In the genomic region with DNA sequence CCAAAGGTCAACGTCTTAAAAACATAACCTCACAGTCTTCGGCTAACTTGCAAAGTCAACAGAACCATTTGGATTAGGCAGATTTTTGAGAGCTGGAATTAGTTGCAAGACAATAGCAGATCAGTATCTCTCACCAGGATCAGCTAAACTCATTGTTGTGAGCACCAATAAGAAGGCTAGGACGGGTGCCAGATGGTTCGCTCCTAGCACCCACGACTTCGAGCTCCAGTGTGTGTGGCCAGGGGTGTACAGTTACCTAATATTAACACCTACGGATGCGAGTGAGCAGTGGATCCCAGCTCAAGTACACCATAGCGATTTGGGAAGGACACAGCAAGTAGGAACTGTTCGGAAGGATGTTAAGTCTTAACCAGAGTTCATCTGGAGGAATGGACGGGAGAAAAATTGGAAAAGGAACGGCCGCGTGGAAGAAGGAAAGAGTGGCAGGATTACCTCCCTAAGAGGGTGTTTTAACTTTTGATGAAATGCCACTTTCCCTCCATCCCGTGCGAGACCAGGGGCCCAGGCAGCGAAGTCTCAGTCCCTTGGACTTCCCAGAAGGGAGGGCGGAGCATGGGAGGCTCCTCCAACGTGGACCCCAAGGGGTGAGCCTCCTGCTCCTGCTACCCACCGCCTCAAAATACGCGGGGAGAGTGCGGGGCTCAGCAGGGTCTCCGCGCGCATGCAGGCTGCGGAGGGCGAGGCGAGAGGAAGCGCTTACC, we compare ENCODE assay signal across 8 mouse cellular contexts. TPM values are rescaled to one million over a fixed set of nuclear protein-coding genes. Genes with fewer than 3 reads are reported as not detected.
A peak's percentile ranks its signal among the peaks of the same experiment; 100 is the strongest.
DNase-seq lines count a peak whose midpoint lies in the region; ATAC-seq and TF ChIP-seq lines count a peak whose summit lies in the region.

No protein-coding gene starts in this region.

- H3K4me2 ChIP-seq in heart, embryonic 12.5 days: peak overlapping the region; percentile 92
- H3K4me2 ChIP-seq in kidney, embryonic 16.5 days (replicated peaks; ENCODE audit: low read depth, low read length): peak overlapping the region; percentile 97

- no peaks in the 10 kb centered on the region for H3K9me3 ChIP-seq in heart, embryonic 12.5 days (replicated peaks)
- no peaks in the 10 kb centered on the region for H3K9me3 ChIP-seq in kidney, embryonic 16.5 days (ENCODE audit: low read length)

- no peak for TF ChIP-seq POLR2A in liver, adult 2 months (IDR thresholded peaks at IDR 0.05; ENCODE audit: extremely low read depth, insufficient read depth, low read length)

- no peaks in the 10 kb centered on the region for H3K27me3 ChIP-seq in liver, adult 2 months (ENCODE audit: control insufficient read depth, insufficient read depth, low read length)
- no peaks in the 10 kb centered on the region for H3K27me3 ChIP-seq in heart, embryonic 12.5 days (replicated peaks)
- H3K27me3 ChIP-seq in kidney, embryonic 16.5 days (ENCODE audit: insufficient read depth, low read length): no peaks in the 10 kb centered on the region

- WGBS in liver, adult 2 months: under 1% methylated on average over 30 of the region's 30 CpGs
- WGBS in heart, embryonic 12.5 days: 7% methylated on average over 30 of the region's 30 CpGs
- 3% methylated on average over 30 of the region's 30 CpGs for WGBS in kidney, embryonic 16.5 days

- peaks cover 29% of the 10 kb centered on the region; the same call in 1 of the 2 replicates for H3K79me2 ChIP-seq in liver, adult 2 months (ENCODE audit: control insufficient read depth, insufficient read depth, low read length)

- H3K4me1 ChIP-seq in liver, adult 2 months (ENCODE audit: control insufficient read depth, insufficient read depth, low read length): peaks cover 18% of the 10 kb centered on the region
- H3K4me1 ChIP-seq in heart, embryonic 12.5 days (replicated peaks): peaks cover 17% of the 10 kb centered on the region
- peaks cover 10% of the 10 kb centered on the region for H3K4me1 ChIP-seq in kidney, embryonic 16.5 days (ENCODE audit: insufficient read depth, low read length)

- peak overlapping the region; percentile 75 for H3K4me3 ChIP-seq in liver, adult 2 months (ENCODE audit: insufficient read depth, low read depth, low read length)
- H3K4me3 ChIP-seq in heart, embryonic 12.5 days: peak overlapping the region; percentile 77
- peak overlapping the region; percentile 78 for H3K4me3 ChIP-seq in kidney, embryonic 16.5 days (ENCODE audit: low read length)

- ATAC-seq in heart, embryonic 12.5 days (ENCODE audit: insufficient number of reproducible peaks, low FRiP score): peak; percentile 37
- peak; percentile 75 for ATAC-seq in kidney, embryonic 16.5 days (ENCODE audit: low FRiP score, low TSS enrichment)
- ATAC-seq in megakaryocyte, adult 5-6 weeks (ENCODE audit: poor library complexity, severe bottlenecking): peak; percentile 18

- TF ChIP-seq CTCF in liver, adult 2 months (IDR thresholded peaks at IDR 0.05; ENCODE audit: low read depth, low read length): no peak

- DNase-seq in liver, adult 2 months (ENCODE audit: extremely low read depth, low read depth, low spot score): peak; percentile 67
- DNase-seq in liver: no peak
- DNase-seq in cerebellum, adult 8-10 months: peak; percentile 23
- DNase-seq in thymus, postnatal 0 days (ENCODE audit: low spot score): no peak
- DNase-seq in urinary bladder, postnatal 36 days (ENCODE audit: low spot score in 2 of 2): no peak

- H3K27ac ChIP-seq in liver, adult 2 months (replicated peaks; ENCODE audit: insufficient read depth, low read depth, low read length): peak overlapping the region; percentile 81
- H3K27ac ChIP-seq in heart, embryonic 12.5 days (ENCODE audit: poor library complexity, severe bottlenecking): peak overlapping the region; percentile 27; the same call in 1 of the 2 replicates
- H3K27ac ChIP-seq in kidney, embryonic 16.5 days (ENCODE audit: low read length): peak overlapping the region; percentile 23; the same call in 1 of the 2 replicates

- peak overlapping the region; percentile 87 for H3K9ac ChIP-seq in liver, adult 2 months (ENCODE audit: low read depth, low read length)
- H3K9ac ChIP-seq in heart, embryonic 12.5 days: peak overlapping the region; percentile 79
- H3K9ac ChIP-seq in kidney, embryonic 16.5 days (replicated peaks; ENCODE audit: low read length): peak overlapping the region; percentile 82

- H3K36me3 ChIP-seq in liver, adult 2 months (ENCODE audit: control insufficient read depth, insufficient read depth, low read length): no peaks in the 10 kb centered on the region
- H3K36me3 ChIP-seq in heart, embryonic 12.5 days: no peaks in the 10 kb centered on the region
- no peaks in the 10 kb centered on the region for H3K36me3 ChIP-seq in kidney, embryonic 16.5 days (ENCODE audit: insufficient read depth, low read length)

RNA-seq across cellular contexts. Expression of a gene that starts 0.5 kb away (rescaled TPM):
- total RNA-seq in liver, adult 2 months (2014; rRNA removed): 28.9 and 32.7 TPM in 2 replicates
- 11.2 and 16.0 TPM in 2 replicates for polyA plus RNA-seq in liver, adult 2 months (2012; rRNA removed)
- 24.6 and 25.5 TPM in 2 replicates for polyA plus RNA-seq in heart, embryonic 12.5 days (2016; fragmentation: Nextera tagmentation; extraction: Ambion mirVana)
- polyA plus RNA-seq in kidney, embryonic 16.5 days (2015; fragmentation: Nextera tagmentation; extraction: Ambion mirVana): 54.7 and 62.1 TPM in 2 replicates
- total RNA-seq in megakaryocyte, adult 5-6 weeks (2015): 17.7 and 22.6 TPM in 2 replicates
- total RNA-seq in megakaryocyte, adult 5-6 weeks (2017): 27.1 and 37.8 TPM in 2 replicates
- 30.9 and 31.8 TPM in 2 replicates for polyA plus RNA-seq in thymus, postnatal 0 days (2015; fragmentation: Nextera tagmentation; extraction: Ambion mirVana)

Comparison
In these comparisons a context has a peak if more than half of its experiments do, and no peak if none do; other contexts are left out.
1. DNase-seq: peak in liver, adult 2 months (single experiment) and cerebellum, adult 8-10 months (single experiment); none in liver (single experiment), thymus, postnatal 0 days (single experiment) and urinary bladder, postnatal 36 days (0 of 2).
2. H3K27ac ChIP-seq: peak in every context shown above with its lines; median percentile 81 in liver, adult 2 months; 27 in heart, embryonic 12.5 days; 23 in kidney, embryonic 16.5 days.
3. ATAC-seq: peak in every context shown above with its lines; median percentile 75 in kidney, embryonic 16.5 days; 37 in heart, embryonic 12.5 days; 18 in megakaryocyte, adult 5-6 weeks.
4. Peak in every context shown above with its lines, with median percentiles within 50 percentile points of each other: H3K4me3 ChIP-seq and H3K9ac ChIP-seq.